Mouse (Mus musculus) intestine, postnatal 0 days (tissue): ENCODE data around the gene Dolk. TPM values are rescaled to one million over a fixed set of nuclear protein-coding genes. Genes with fewer than 3 reads are reported as not detected.

Source experiments
- ATAC-seq: fragments of 200-750 bp; cut with Nextera tagmentation; 2 replicates; pipeline ENCODE4 v1.8.0; 2017; ENCODE audit warnings: mild to moderate bottlenecking, moderate TSS enrichment, moderate library complexity
- H3K27ac ChIP-seq: fragments of 300-500 bp; sonication (generic); 2 replicates; pipeline ENCODE4 v1.5.1; 2014; ENCODE audit warnings: mild to moderate bottlenecking, low read depth, low read length, moderate library complexity
- H3K27me3 ChIP-seq: fragments of 300-500 bp; sonication (generic); replicated peaks from 2 replicates; pipeline ENCODE4 v1.6.1; 2014; ENCODE audit warnings: low read length, mixed read lengths; ENCODE audit not compliant: control insufficient read depth, insufficient read depth
- H3K36me3 ChIP-seq: fragments of 300-500 bp; sonication (generic); 2 replicates; pipeline ENCODE4 v1.6.1; 2014; ENCODE audit warnings: mild to moderate bottlenecking, moderate library complexity; ENCODE audit not compliant: control insufficient read depth, insufficient read depth
- H3K4me1 ChIP-seq: fragments of 300-500 bp; sonication (generic); replicated peaks from 2 replicates; pipeline ENCODE4 v1.6.1; 2014; ENCODE audit warnings: antibody characterized with exemption, low read length, mixed read lengths; ENCODE audit not compliant: control insufficient read depth, insufficient read depth
- H3K4me2 ChIP-seq: fragments of 300-500 bp; sonication (generic); replicated peaks from 2 replicates; pipeline ENCODE4 v1.6.1; 2014; ENCODE audit warnings: low read depth, mild to moderate bottlenecking, moderate library complexity
- H3K4me3 ChIP-seq: fragments of 300-500 bp; sonication (generic); 2 replicates; pipeline ENCODE4 v1.5.1; 2014; ENCODE audit warnings: low read depth, low read length
- H3K9ac ChIP-seq: fragments of 300-500 bp; sonication (generic); 2 replicates; pipeline ENCODE4 v1.6.1; 2014; ENCODE audit warnings: mild to moderate bottlenecking, low read depth, low read length
- H3K9me3 ChIP-seq: fragments of 300-500 bp; sonication (generic); 2 replicates; pipeline ENCODE4 v1.6.1; 2016; ENCODE audit warnings: mixed run types; ENCODE audit not compliant: control insufficient read depth
- CTCF ChIP-seq: sonication (generic); IDR thresholded peaks from 2 replicates; pipeline ENCODE4 v1.5.1; 2016; ENCODE audit warnings: low read depth, mild to moderate bottlenecking, control low read depth, antibody characterized with exemption, moderate library complexity
- WGBS: fragments of 180-500 bp; shearing (Covaris S2); extraction: QIAGEN DNeasy Blood & Tissue Kit; methylation state at CpG from one replicate; pipeline ENCODE4 v1.1.7; 2014; 5-methylcytosine and 5-hydroxymethylcytosine counted together
- polyA plus RNA-seq: library from polyadenylated mRNA; unstranded; fragments of >200 nt; fragmentation: Nextera tagmentation; extraction: Ambion mirVana; gene quantifications from 2 replicates; pipeline ENCODE4 v1.2.1, GENCODE M21; 2015

The Dolk gene
- 23.7 and 24.7 TPM in 2 replicates for polyA plus RNA-seq

DNA sequence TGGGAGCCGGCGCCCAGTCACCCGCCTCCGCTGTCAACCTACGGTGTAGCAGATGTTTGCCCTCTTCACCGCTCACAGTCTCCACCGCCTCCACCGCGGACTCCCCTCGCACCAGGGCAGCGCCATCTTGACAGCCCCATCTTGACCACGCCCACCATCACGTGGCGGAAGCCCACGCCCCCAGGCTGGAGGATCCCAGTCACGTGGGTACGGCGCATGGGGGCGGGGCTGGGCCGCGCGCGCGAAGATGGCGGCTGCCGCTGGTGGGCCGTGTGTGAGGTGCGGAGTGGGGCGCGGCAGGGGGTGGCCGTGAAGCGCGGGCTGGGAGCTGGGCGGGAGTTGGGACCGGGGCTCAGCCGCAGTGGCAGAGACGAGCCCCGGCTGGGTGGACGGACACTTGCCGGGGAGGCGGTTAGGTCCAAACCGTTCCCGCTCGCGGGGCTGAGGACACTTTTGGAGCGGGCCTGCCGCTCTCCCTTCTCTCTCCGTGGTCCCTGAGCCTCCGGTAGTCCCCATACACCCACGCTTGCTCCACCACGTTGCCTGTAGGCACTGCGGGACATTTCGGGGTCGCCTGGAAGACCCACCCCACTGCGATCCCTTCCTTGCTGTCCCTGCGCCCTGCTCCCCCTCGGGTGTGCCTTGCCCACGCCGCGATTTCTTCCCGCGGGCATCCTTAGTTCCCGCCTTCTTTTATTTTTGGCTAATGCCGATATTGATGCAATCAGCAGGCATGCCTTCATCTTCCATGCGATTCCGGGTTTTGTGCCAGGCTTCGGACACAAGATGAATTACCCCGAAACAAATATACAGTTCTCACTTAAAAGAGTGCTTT lies at the start of gene Dolk, which contains the start of gene Nup188:
Gene Dolk, minus strand, starts transcription at position 143 of the 835 bp plus-strand sequence.
Gene Nup188, plus strand, starts transcription at position 206 of the 835 bp plus-strand sequence.
- TF ChIP-seq CTCF, result 0 out of 2 replicates have a peak, but pooled peaks have one; percentile 2
- Histone ChIP-seq H3K4me1 (peaks cover 7% of the 10 kb centered on the region; the same call in 1 of the 2 replicates), H3K27ac (peak within 1 kb of the TSS; percentile 65), H3K36me3 (peaks cover 5% of the 10 kb centered on the region; the same call in 1 of the 2 replicates), H3K4me2 (peak within 1 kb of the TSS; percentile 93), H3K9ac (peak within 1 kb of the TSS; percentile 70), H3K9me3 (no peaks in the 10 kb centered on the region), H3K4me3 (peak within 1 kb of the TSS; percentile 87), H3K27me3 (no peaks in the 10 kb centered on the region)
- under 1% methylated on average over 67 of the region's 68 CpGs for WGBS
- peak; percentile 89 for ATAC-seq

DNA sequence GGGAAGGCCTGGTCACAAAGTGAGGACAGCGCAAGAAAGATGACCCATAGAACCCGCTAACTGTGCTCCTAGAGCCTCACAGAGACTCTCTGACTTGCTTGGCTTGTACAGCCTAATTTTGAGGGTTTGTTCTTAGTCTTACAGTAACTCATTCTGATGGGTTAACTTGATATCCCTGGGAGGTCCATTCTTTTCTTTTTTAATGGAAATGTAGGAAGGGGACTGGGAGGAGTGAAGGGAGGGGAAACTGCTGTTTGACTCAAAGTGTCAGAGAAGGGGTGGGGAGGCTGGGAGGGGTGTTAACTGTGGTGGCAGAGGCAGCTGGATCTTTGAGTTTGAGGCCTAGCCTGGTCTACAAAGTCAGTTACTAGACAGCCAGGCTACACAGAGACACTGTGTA lies 49.2 kb upstream of the Dolk start:
- Histone ChIP-seq H3K4me2 (no peak overlapping the region), H3K36me3 (peaks cover 93% of the 10 kb centered on the region), H3K9ac (no peak overlapping the region), H3K27ac (no peak overlapping the region), H3K4me3 (no peak overlapping the region), H3K27me3 (no peaks in the 10 kb centered on the region), H3K4me1 (no peaks in the 10 kb centered on the region), H3K9me3 (no peaks in the 10 kb centered on the region)
- 99% methylated on average over 2 of the region's 2 CpGs for WGBS
- TF ChIP-seq CTCF, result no peak
- ATAC-seq, result no peak

DNA sequence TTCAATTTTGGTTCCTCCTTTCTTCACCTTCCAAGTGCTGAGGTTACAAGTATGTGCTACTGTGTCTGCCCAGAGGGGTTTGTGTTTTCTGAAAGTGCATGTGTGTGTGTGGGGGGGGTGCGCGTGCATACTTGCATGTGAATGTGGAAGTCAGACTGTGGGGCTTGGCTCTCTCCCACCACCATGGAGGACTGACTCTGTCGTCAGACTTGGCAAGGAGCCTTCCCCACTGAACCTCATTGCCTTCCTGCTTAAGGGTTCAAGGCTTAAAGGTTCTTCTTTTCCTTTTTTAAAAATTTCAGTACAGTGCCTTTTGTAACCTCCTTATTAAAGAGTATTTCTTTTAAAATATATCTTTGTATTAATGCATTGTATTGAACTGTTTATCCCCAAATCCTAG lies 42.7 kb upstream of the Dolk start:
- H3K4me2 ChIP-seq, result no peak overlapping the region
- no peak overlapping the region for H3K9ac ChIP-seq
- ATAC-seq, result no peak
- no peak overlapping the region for H3K4me3 ChIP-seq
- H3K4me1 ChIP-seq, result no peaks in the 10 kb centered on the region
- no peaks in the 10 kb centered on the region for H3K9me3 ChIP-seq
- no peak overlapping the region for H3K27ac ChIP-seq
- peaks cover 93% of the 10 kb centered on the region for H3K36me3 ChIP-seq
- WGBS, result 88% methylated on average over 3 of the region's 3 CpGs
- no peaks in the 10 kb centered on the region for H3K27me3 ChIP-seq
- TF ChIP-seq CTCF, result no peak

DNA sequence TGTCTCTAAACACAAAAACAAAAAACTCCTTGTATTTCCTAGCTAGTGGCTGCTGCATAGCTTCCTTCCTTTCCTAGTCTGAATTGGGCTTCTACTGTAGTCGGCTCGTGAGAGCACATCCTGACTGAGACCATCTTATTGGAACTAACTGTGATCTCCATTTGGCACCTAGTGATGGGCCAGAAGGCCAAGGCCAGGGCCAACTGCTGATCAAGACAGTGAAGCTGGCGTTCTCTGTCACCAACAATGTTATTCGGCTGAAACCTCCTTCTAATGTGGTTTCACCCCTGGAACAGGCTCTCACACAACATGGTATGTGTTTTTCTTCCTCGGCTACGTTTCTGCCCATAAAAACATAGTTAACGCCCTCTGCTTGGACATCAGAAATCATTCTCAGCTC lies 41.1 kb upstream of the Dolk start:
- no peaks in the 10 kb centered on the region for H3K9me3 ChIP-seq
- no peak for ATAC-seq
- H3K36me3 ChIP-seq, result peaks cover 93% of the 10 kb centered on the region
- no peak overlapping the region for H3K4me2 ChIP-seq
- H3K27ac ChIP-seq, result no peak overlapping the region
- TF ChIP-seq CTCF, result no peak
- WGBS, result 92% methylated on average over 7 of the region's 7 CpGs
- no peaks in the 10 kb centered on the region for H3K27me3 ChIP-seq
- no peaks in the 10 kb centered on the region for H3K4me1 ChIP-seq
- no peak overlapping the region for H3K4me3 ChIP-seq
- no peak overlapping the region for H3K9ac ChIP-seq

DNA sequence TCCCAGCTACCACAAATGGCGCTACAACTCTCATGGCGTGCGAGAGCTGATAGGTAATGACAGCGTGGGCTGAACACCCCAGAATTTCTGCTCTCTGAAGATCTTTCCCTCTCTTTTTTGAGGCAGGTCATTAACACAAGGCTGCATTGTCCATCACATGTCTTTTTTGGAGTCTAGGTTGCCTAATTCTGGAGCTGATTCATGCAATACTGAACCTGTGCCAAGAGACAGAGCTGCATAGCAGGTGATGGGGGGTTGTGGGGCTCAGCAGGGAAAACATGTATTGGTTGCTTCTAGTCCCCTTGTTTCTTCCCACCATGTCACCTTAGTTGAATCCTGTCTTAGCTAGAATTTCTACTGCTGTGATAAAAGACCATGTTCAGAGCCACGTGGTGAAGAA lies 39.2 kb upstream of the Dolk start:
- WGBS, result 93% methylated on average over 5 of the region's 5 CpGs
- H3K9ac ChIP-seq, result no peak overlapping the region
- no peak overlapping the region for H3K4me2 ChIP-seq
- no peak for ATAC-seq
- H3K9me3 ChIP-seq, result no peaks in the 10 kb centered on the region
- H3K27me3 ChIP-seq, result no peaks in the 10 kb centered on the region
- no peak overlapping the region for H3K27ac ChIP-seq
- no peak for TF ChIP-seq CTCF
- H3K4me3 ChIP-seq, result no peak overlapping the region
- peaks cover 96% of the 10 kb centered on the region for H3K36me3 ChIP-seq
- no peaks in the 10 kb centered on the region for H3K4me1 ChIP-seq

DNA sequence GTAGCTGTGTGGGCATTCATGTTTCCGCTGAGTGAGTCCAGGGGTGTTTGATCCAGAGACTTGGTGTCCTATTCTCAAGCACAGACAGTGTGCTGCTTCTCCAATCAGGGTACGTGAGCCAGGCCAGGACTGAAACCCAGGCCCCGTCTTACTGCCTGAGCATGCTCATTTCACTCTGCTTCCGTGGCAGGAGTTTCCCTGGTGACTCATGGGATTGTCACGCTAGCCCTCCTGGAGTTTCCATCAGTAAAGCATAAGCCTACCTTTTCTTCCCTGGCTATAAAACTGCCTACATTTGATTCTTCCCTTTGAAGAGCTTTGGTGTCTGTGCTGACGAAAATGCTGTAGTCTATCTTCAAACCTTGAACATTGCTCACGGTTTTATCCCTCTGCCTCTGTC lies 37.0 kb upstream of the Dolk start:
- Histone ChIP-seq H3K4me3 (no peak overlapping the region), H3K4me2 (no peak overlapping the region), H3K27ac (no peak overlapping the region), H3K9ac (no peak overlapping the region), H3K27me3 (no peaks in the 10 kb centered on the region), H3K4me1 (no peaks in the 10 kb centered on the region), H3K36me3 (peaks cover 87% of the 10 kb centered on the region), H3K9me3 (no peaks in the 10 kb centered on the region)
- 91% methylated on average over 7 of the region's 7 CpGs for WGBS
- TF ChIP-seq CTCF, result no peak
- ATAC-seq, result no peak
